Mouse (Mus musculus): ENCODE measurements around the gene Casp9.

GRCm38 (mm10) chr4:141749557-141749956 is 43.9 kb upstream of the Casp9 start:
- TF ChIP-seq CTCF (conservative IDR thresholded peaks at IDR 0.05; ENCODE audit: low read length) (no peak), NANOG (IDR thresholded peaks at IDR 0.05; ENCODE audit: borderline replicate concordance, low read length) (no peak)
